Mouse (Mus musculus): ENCODE measurements around the gene Afmid. TPM values are rescaled to one million over a fixed set of nuclear protein-coding genes. Genes with fewer than 3 reads are reported as not detected.
"Not testable (repeated sequence)": the region's sequence is repeated elsewhere in the genome, so short reads cannot be mapped to it uniquely, and the experiment has no call there.

The Afmid gene
- polyA plus RNA-seq, 1 experiment from 2014 or later = 15.1 TPM

- H3K4me1 ChIP-seq (replicated peaks) = peaks cover 63% of the 10 kb centered on the region
- ATAC-seq (replicated peaks; ENCODE audit: insufficient number of reproducible peaks, insufficient read depth, low FRiP score, low read depth) = no peak; the same call in 1 of the 2 replicates
Observed at GRCm38 (mm10) chr11:117781993-117782704, 43.6 kb upstream of the Afmid start, which contains the start of the genes Tmc8 and Tmc6. TSS of gene Tmc8 (plus strand) at chr11:117782076. TSS of gene Tmc6 (minus strand) at chr11:117782198.

GRCm38 (mm10) chr11:117782705-117783034 lies 43.1 kb upstream of the Afmid start:
- peak overlapping the region; percentile 92 for H3K27ac ChIP-seq
- H3K4me3 ChIP-seq = peak overlapping the region; percentile 61
- H3K9me3 ChIP-seq (replicated peaks) = no peaks in the 10 kb centered on the region
- H3K9ac ChIP-seq = peak overlapping the region; percentile 11
- no peak for ATAC-seq (replicated peaks; ENCODE audit: insufficient number of reproducible peaks, insufficient read depth, low FRiP score, low read depth)
- no peaks in the 10 kb centered on the region; the same call in 1 of the 2 replicates for H3K27me3 ChIP-seq
- H3K4me1 ChIP-seq (replicated peaks) = peaks cover 59% of the 10 kb centered on the region
- H3K4me2 ChIP-seq = peak overlapping the region; percentile 96
- 48% methylated on average over 9 of the region's 9 CpGs for WGBS
- no peaks in the 10 kb centered on the region; the same call in 1 of the 2 replicates for H3K36me3 ChIP-seq

More at GRCm38 (mm10) chr11:117781993-117782704, 43.6 kb upstream of the Afmid start, which contains the start of the genes Tmc8 and Tmc6:
- H3K9ac ChIP-seq = peak within 1 kb of the TSS; percentile 62
- peaks cover 1% of the 10 kb centered on the region; the same call in 1 of the 2 replicates for H3K36me3 ChIP-seq
- no peaks in the 10 kb centered on the region for H3K9me3 ChIP-seq (replicated peaks)
- peak within 1 kb of the TSS; percentile 61 for H3K4me3 ChIP-seq
- no peaks in the 10 kb centered on the region; the same call in 1 of the 2 replicates for H3K27me3 ChIP-seq
- 37% methylated on average over 24 of the region's 24 CpGs for WGBS
- peak within 1 kb of the TSS; percentile 96 for H3K4me2 ChIP-seq
- peak within 1 kb of the TSS; percentile 92 for H3K27ac ChIP-seq

GRCm38 (mm10) chr11:117783089-117783488 lies 42.6 kb upstream of the Afmid start:
- peak overlapping the region; percentile 61 for H3K4me3 ChIP-seq
- peak; percentile 11; the same call in 1 of the 2 replicates for ATAC-seq (replicated peaks; ENCODE audit: insufficient number of reproducible peaks, insufficient read depth, low FRiP score, low read depth)
- H3K4me1 ChIP-seq (replicated peaks) = peaks cover 56% of the 10 kb centered on the region

GRCm38 (mm10) chr11:117783683-117784309 lies 41.9 kb upstream of the Afmid start:
- H3K4me2 ChIP-seq = peak overlapping the region; percentile 96
- peak overlapping the region; percentile 39 for H3K27ac ChIP-seq
- H3K4me3 ChIP-seq = peak overlapping the region; percentile 61
- WGBS = 44% methylated on average over 10 of the region's 10 CpGs
- H3K36me3 ChIP-seq = no peaks in the 10 kb centered on the region
- H3K4me1 ChIP-seq (replicated peaks) = peaks cover 49% of the 10 kb centered on the region
- H3K9me3 ChIP-seq (replicated peaks) = no peaks in the 10 kb centered on the region
- H3K9ac ChIP-seq = no peak overlapping the region
- H3K27me3 ChIP-seq = no peaks in the 10 kb centered on the region; the same call in 1 of the 2 replicates
- no peak for ATAC-seq (replicated peaks; ENCODE audit: insufficient number of reproducible peaks, insufficient read depth, low FRiP score, low read depth)

More at GRCm38 (mm10) chr11:117783089-117783488, 42.6 kb upstream of the Afmid start:
- H3K27ac ChIP-seq = peak overlapping the region; percentile 92
- WGBS = 3% methylated on average over 31 of the region's 31 CpGs
- H3K9me3 ChIP-seq (replicated peaks) = no peaks in the 10 kb centered on the region
- H3K9ac ChIP-seq = peak overlapping the region; percentile 11
- H3K27me3 ChIP-seq = no peaks in the 10 kb centered on the region; the same call in 1 of the 2 replicates
- peak overlapping the region; percentile 96 for H3K4me2 ChIP-seq
- no peaks in the 10 kb centered on the region; the same call in 1 of the 2 replicates for H3K36me3 ChIP-seq

- no peak for ATAC-seq (replicated peaks; ENCODE audit: insufficient number of reproducible peaks, insufficient read depth, low FRiP score, low read depth)
- H3K27me3 ChIP-seq = peaks cover 1% of the 10 kb centered on the region
- H3K27ac ChIP-seq = no peak overlapping the region
- no peak overlapping the region for H3K4me2 ChIP-seq
- H3K4me1 ChIP-seq (replicated peaks) = peaks cover 36% of the 10 kb centered on the region
- WGBS = 16% methylated on average over 10 of the region's 10 CpGs
- no peaks in the 10 kb centered on the region for H3K36me3 ChIP-seq
- no peak overlapping the region for H3K9ac ChIP-seq
- no peak overlapping the region for H3K4me3 ChIP-seq
- H3K9me3 ChIP-seq (replicated peaks) = no peaks in the 10 kb centered on the region
Observed at GRCm38 (mm10) chr11:117786294-117786693, 39.4 kb upstream of the Afmid start.

- not testable (repeated sequence) for H3K9me3 ChIP-seq (replicated peaks); H3K36me3 ChIP-seq; H3K27ac ChIP-seq; H3K9ac ChIP-seq; H3K27me3 ChIP-seq; H3K4me3 ChIP-seq; H3K4me2 ChIP-seq; ATAC-seq (replicated peaks; ENCODE audit: insufficient number of reproducible peaks, insufficient read depth, low FRiP score, low read depth)
- peaks cover 25% of the 10 kb centered on the region for H3K4me1 ChIP-seq (replicated peaks)
- 79% methylated on average over 7 of the region's 7 CpGs for WGBS
Observed at GRCm38 (mm10) chr11:117788481-117788880, 37.2 kb upstream of the Afmid start.

GRCm38 (mm10) chr11:117790286-117790685 lies 35.4 kb upstream of the Afmid start:
- Histone ChIP-seq H3K27me3 (peaks cover 8% of the 10 kb centered on the region; the same call in 1 of the 2 replicates), H3K9ac (no peak overlapping the region), H3K36me3 (no peaks in the 10 kb centered on the region), H3K9me3 (replicated peaks) (no peaks in the 10 kb centered on the region), H3K4me1 (replicated peaks) (peaks cover 25% of the 10 kb centered on the region), H3K27ac (no peak overlapping the region), H3K4me3 (peak overlapping the region; percentile 16), H3K4me2 (peak overlapping the region; percentile 54)
- WGBS = 6% methylated on average over 14 of the region's 14 CpGs
- peak; percentile 41 for ATAC-seq (replicated peaks; ENCODE audit: insufficient number of reproducible peaks, insufficient read depth, low FRiP score, low read depth)

- Histone ChIP-seq H3K4me1 (replicated peaks) (peaks cover 25% of the 10 kb centered on the region), H3K27me3 (peaks cover 8% of the 10 kb centered on the region; the same call in 1 of the 2 replicates), H3K9me3 (replicated peaks) (no peaks in the 10 kb centered on the region), H3K4me3 (peak overlapping the region; percentile 16), H3K36me3 (no peaks in the 10 kb centered on the region), H3K27ac (no peak overlapping the region), H3K4me2 (peak overlapping the region; percentile 54), H3K9ac (no peak overlapping the region)
- 37% methylated on average over 23 of the region's 23 CpGs for WGBS
- peak; percentile 31 for ATAC-seq (replicated peaks; ENCODE audit: insufficient number of reproducible peaks, insufficient read depth, low FRiP score, low read depth)
Observed at GRCm38 (mm10) chr11:117790703-117791440, 34.9 kb upstream of the Afmid start.

- no peak for ATAC-seq (replicated peaks; ENCODE audit: insufficient number of reproducible peaks, insufficient read depth, low FRiP score, low read depth)
- Histone ChIP-seq H3K36me3 (no peaks in the 10 kb centered on the region), H3K9me3 (replicated peaks) (no peaks in the 10 kb centered on the region), H3K27me3 (peaks cover 8% of the 10 kb centered on the region; the same call in 1 of the 2 replicates), H3K4me2 (no peak overlapping the region), H3K27ac (no peak overlapping the region), H3K4me3 (no peak overlapping the region), H3K4me1 (replicated peaks) (peaks cover 22% of the 10 kb centered on the region), H3K9ac (no peak overlapping the region)
- 79% methylated on average over 9 of the region's 9 CpGs for WGBS
Observed at GRCm38 (mm10) chr11:117791441-117791761, 34.3 kb upstream of the Afmid start.

GRCm38 (mm10) chr11:117792281-117792888 lies 33.3 kb upstream of the Afmid start:
- peak; percentile 43; the same call in 1 of the 2 replicates for ATAC-seq (replicated peaks; ENCODE audit: insufficient number of reproducible peaks, insufficient read depth, low FRiP score, low read depth)
- Histone ChIP-seq H3K4me2 (peak overlapping the region; percentile 62), H3K27me3 (peaks cover 8% of the 10 kb centered on the region; the same call in 1 of the 2 replicates), H3K4me3 (peak overlapping the region; percentile 25), H3K4me1 (replicated peaks) (peaks cover 23% of the 10 kb centered on the region), H3K9me3 (replicated peaks) (no peaks in the 10 kb centered on the region), H3K9ac (peak overlapping the region; percentile 18; the same call in 1 of the 2 replicates), H3K36me3 (no peaks in the 10 kb centered on the region), H3K27ac (no peak overlapping the region)
- WGBS = 9% methylated on average over 22 of the region's 22 CpGs

Data from heart, embryonic 15.5 days (tissue).